Mouse (Mus musculus) myocyte (in vitro differentiated cells): Measurements from ENCODE around the gene B3galt6. TPM values are rescaled to one million over a fixed set of nuclear protein-coding genes. Genes with fewer than 3 reads are reported as not detected.

Experiments used
- H3K27me3 ChIP-seq: one replicate; pipeline ENCODE4 v1.6.1; 2011; ENCODE audit not compliant: control insufficient read depth, insufficient read depth, insufficient read length
- H3K36me3 ChIP-seq: one replicate; pipeline ENCODE4 v1.6.1; 2011; ENCODE audit not compliant: control insufficient read depth, insufficient read depth
- H3K4me2 ChIP-seq: one replicate; pipeline ENCODE4 v1.6.1; 2011; ENCODE audit warnings: low read depth, control low read depth
- H3K4me3 ChIP-seq: one replicate; pipeline ENCODE4 v1.5.1; 2011; ENCODE audit warnings: mild to moderate bottlenecking, control low read depth, moderate library complexity
- H3K79me2 ChIP-seq: one replicate; pipeline ENCODE4 v1.6.1; 2011; ENCODE audit not compliant: control insufficient read depth, insufficient read depth
- H3ac ChIP-seq: one replicate; pipeline ENCODE4 v1.6.1; 2011; ENCODE audit not compliant: control insufficient read depth, insufficient read length
- CEBPB ChIP-seq: IDR thresholded peaks from 2 replicates; pipeline ENCODE4 v1.6.1; 2011; ENCODE audit warnings: mild to moderate bottlenecking, moderate library complexity; ENCODE audit not compliant: poor library complexity, insufficient read depth, severe bottlenecking
- E2F4 ChIP-seq: IDR thresholded peaks from one replicate; pipeline ENCODE4 v1.6.1; 2011; ENCODE audit warnings: mild to moderate bottlenecking, control low read depth, moderate library complexity; ENCODE audit not compliant: insufficient read depth
- MAX ChIP-seq: IDR thresholded peaks from one replicate; pipeline ENCODE4 v1.6.1; 2011; ENCODE audit warnings: low read depth, mild to moderate bottlenecking, control low read depth
- MYOD1 ChIP-seq, 3 experiments: IDR thresholded peaks; one replicate each; pipeline ENCODE4 v1.6.1; 2011; ENCODE audit warnings: control low read depth in 2 of 3, low read depth in 2 of 3, mild to moderate bottlenecking in 2 of 3, moderate library complexity in 1 of 3; ENCODE audit not compliant: insufficient read length in 2 of 3, control insufficient read depth in 1 of 3
- MYOG ChIP-seq, 3 experiments: IDR thresholded peaks; one replicate each; pipeline ENCODE4 v1.6.1; 2011; ENCODE audit warnings: control low read depth in 2 of 3, low read depth in 2 of 3, mild to moderate bottlenecking in 2 of 3; ENCODE audit not compliant: insufficient read length in 2 of 3, control insufficient read depth in 1 of 3, insufficient read depth in 1 of 3
- POLR2A ChIP-seq: IDR thresholded peaks from one replicate; pipeline ENCODE4 v1.6.1; 2011; ENCODE audit warnings: low read depth, mild to moderate bottlenecking, control low read depth, moderate library complexity; ENCODE audit not compliant: insufficient read length
- POLR2AphosphoS2 ChIP-seq: IDR thresholded peaks from one replicate; pipeline ENCODE4 v1.6.1; 2011; ENCODE audit warnings: low read depth, control low read depth; ENCODE audit not compliant: insufficient read length
- REST ChIP-seq: IDR thresholded peaks from one replicate; pipeline ENCODE4 v1.6.1; 2011; ENCODE audit warnings: mild to moderate bottlenecking, control low read depth, moderate library complexity; ENCODE audit not compliant: insufficient read depth, insufficient read length
- SRF ChIP-seq: IDR thresholded peaks from one replicate; pipeline ENCODE4 v1.6.1; 2011; ENCODE audit warnings: low read depth; ENCODE audit not compliant: control insufficient read depth, insufficient read length
- TCF12 ChIP-seq: IDR thresholded peaks from one replicate; pipeline ENCODE4 v1.6.1; 2011; ENCODE audit warnings: mild to moderate bottlenecking, control low read depth; ENCODE audit not compliant: poor library complexity, insufficient read depth, severe bottlenecking
- TCF3 ChIP-seq: IDR thresholded peaks from one replicate; pipeline ENCODE4 v1.6.1; 2011; ENCODE audit warnings: low read depth, control low read depth; ENCODE audit not compliant: insufficient read length
- USF1 ChIP-seq: IDR thresholded peaks from one replicate; pipeline ENCODE4 v1.6.1; 2011; ENCODE audit warnings: low read depth, mild to moderate bottlenecking, control low read depth, moderate library complexity
- polyA plus RNA-seq: library from polyadenylated mRNA; unstranded; fragments of >200 nt; fragmentation: generic; extraction: Trizol; gene quantifications from one replicate; pipeline ENCODE4 v1.2.1, GENCODE M21; 2012; ENCODE audit warnings: missing spikeins

Gene B3galt6
- polyA plus RNA-seq, 1 experiment: 5.4 TPM

- Histone ChIP-seq H3K4me3 (no peak overlapping the region), H3K36me3 (no peaks in the 10 kb centered on the region), H3ac (no peak overlapping the region), H3K27me3 (no peaks in the 10 kb centered on the region), H3K79me2 (no peaks in the 10 kb centered on the region), H3K4me2 (no peak overlapping the region)
- TF ChIP-seq SRF (no peak), POLR2A (no peak), MAX (no peak)
These were observed 10.9 kb downstream of the B3galt6 start for GRCm38 (mm10) chr4:155981436-155982082.

GRCm38 (mm10) chr4:155973239-155973638 is 19.2 kb downstream of the B3galt6 start:
- TF ChIP-seq CEBPB (no peak), E2F4 (no peak), USF1 (no peak), SRF (no peak), MAX (no peak), MYOD1 (IDR thresholded peaks at IDR 0.05; ENCODE audit: control insufficient read depth in 1 of 3, insufficient read length in 2 of 3, low read depth in 2 of 3) (no peak), POLR2A (no peak), REST (no peak), MYOG (IDR thresholded peaks at IDR 0.05; ENCODE audit: control insufficient read depth in 1 of 3, insufficient read depth in 1 of 3, insufficient read length in 2 of 3, low read depth in 2 of 3) (no peak)
- no peaks in the 10 kb centered on the region for H3K36me3 ChIP-seq
- H3K4me3 ChIP-seq: no peak overlapping the region
- H3K4me2 ChIP-seq: no peak overlapping the region
- no peaks in the 10 kb centered on the region for H3K79me2 ChIP-seq
- H3ac ChIP-seq: no peak overlapping the region
- H3K27me3 ChIP-seq: no peaks in the 10 kb centered on the region

DNA sequence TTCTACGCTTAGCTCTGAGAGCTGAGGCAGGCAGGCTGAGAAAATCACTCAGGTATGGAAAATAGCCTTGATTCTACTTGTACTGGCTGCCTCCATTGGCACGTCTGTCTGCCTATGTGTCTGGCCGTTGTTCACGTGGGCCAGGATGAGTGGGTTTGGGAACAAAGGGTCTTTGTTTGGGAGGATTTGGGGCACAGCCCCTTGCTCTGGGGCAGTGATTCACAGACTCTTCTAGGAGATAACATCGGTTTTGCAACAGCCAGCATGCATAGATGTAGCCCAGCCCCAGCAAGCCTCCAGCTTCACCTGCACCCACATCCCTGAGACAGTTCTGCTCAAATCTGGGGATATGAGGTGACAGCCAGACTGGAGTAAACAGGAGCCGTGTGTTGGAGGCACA is 19.8 kb downstream of the B3galt6 start:
- H3K36me3 ChIP-seq: no peaks in the 10 kb centered on the region
- no peak overlapping the region for H3K4me2 ChIP-seq
- no peak overlapping the region for H3ac ChIP-seq
- no peaks in the 10 kb centered on the region for H3K27me3 ChIP-seq
- H3K4me3 ChIP-seq: no peak overlapping the region
- TF ChIP-seq USF1 (no peak), REST (no peak), POLR2AphosphoS2 (no peak), POLR2A (no peak), SRF (no peak), MYOG (IDR thresholded peaks at IDR 0.05; ENCODE audit: control insufficient read depth in 1 of 3, insufficient read depth in 1 of 3, insufficient read length in 2 of 3, low read depth in 2 of 3) (no peak)
- no peaks in the 10 kb centered on the region for H3K79me2 ChIP-seq

DNA sequence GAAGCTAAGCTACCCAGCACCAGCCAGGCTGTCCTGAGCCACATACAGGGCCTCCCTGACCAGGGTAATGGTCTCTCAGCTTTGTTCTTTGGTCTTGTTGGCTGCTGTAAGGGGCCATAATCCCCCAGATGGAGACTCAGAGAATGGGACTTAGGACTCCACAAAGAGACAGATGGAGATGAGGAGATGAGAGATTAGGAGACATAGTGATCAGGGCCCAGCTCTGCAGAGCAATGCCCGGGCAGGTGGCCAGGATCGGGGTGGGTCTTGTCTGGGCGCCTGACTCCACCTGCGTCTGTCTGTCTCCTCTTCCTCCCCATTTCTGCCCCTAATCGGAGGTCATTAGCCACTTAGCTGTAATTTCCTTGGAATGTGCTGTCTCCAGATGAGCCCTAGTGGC is 22.2 kb downstream of the B3galt6 start:
- Histone ChIP-seq H3K27me3 (no peaks in the 10 kb centered on the region), H3K79me2 (no peaks in the 10 kb centered on the region), H3ac (no peak overlapping the region), H3K4me3 (no peak overlapping the region), H3K4me2 (no peak overlapping the region), H3K36me3 (peaks cover under 1% of the 10 kb centered on the region)
- no peak for TF ChIP-seq MAX
- TF ChIP-seq MYOD1 (IDR thresholded peaks at IDR 0.05; ENCODE audit: control insufficient read depth in 1 of 3, insufficient read length in 2 of 3, low read depth in 2 of 3): peak in 1 of 3 experiments; percentile 28

GRCm38 (mm10) chr4:155969043-155969653 is 23.3 kb downstream of the B3galt6 start:
- no peak for TF ChIP-seq MYOD1 (IDR thresholded peaks at IDR 0.05; ENCODE audit: control insufficient read depth in 1 of 3, insufficient read length in 2 of 3, low read depth in 2 of 3)
- no peak for TF ChIP-seq SRF
- no peak for TF ChIP-seq MYOG (IDR thresholded peaks at IDR 0.05; ENCODE audit: control insufficient read depth in 1 of 3, insufficient read depth in 1 of 3, insufficient read length in 2 of 3, low read depth in 2 of 3)
- no peak for TF ChIP-seq POLR2A
- TF ChIP-seq E2F4: no peak
- no peak for TF ChIP-seq POLR2AphosphoS2
- TF ChIP-seq TCF12: no peak
- no peak for TF ChIP-seq TCF3
- TF ChIP-seq CEBPB: no peak
- TF ChIP-seq REST: no peak
- TF ChIP-seq MAX: no peak
- no peak for TF ChIP-seq USF1
- H3K4me2 ChIP-seq: no peak overlapping the region
- H3K79me2 ChIP-seq: no peaks in the 10 kb centered on the region
- H3K36me3 ChIP-seq: peaks cover 3% of the 10 kb centered on the region
- H3K27me3 ChIP-seq: no peaks in the 10 kb centered on the region
- no peak overlapping the region for H3K4me3 ChIP-seq
- no peak overlapping the region for H3ac ChIP-seq
